Mouse (Mus musculus): ENCODE data around the gene Pla2g4e.

Gene Pla2g4e

DNA sequence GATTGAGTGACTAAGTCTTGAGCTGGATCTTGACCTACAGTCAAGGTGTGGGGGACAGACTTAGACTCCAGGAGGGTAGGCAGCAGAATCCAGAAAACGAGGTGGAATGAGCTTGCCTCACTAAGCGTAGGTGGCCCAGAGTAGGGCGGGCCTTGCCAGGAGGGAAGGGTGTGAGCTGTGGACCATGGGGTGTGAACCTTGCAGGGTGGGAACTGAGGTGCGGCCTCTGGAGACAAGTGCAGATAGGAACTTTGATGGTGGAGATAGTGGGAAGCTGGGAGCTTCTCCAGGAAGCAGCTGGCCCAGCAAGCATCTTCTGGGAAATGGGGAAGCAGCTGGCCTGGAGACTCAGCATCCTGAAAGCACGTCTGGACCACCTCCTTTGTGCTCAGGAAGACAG lies 7.4 kb downstream of the Pla2g4e start:
- no peak for DNase-seq (ENCODE audit: low read depth, low spot score)

DNA sequence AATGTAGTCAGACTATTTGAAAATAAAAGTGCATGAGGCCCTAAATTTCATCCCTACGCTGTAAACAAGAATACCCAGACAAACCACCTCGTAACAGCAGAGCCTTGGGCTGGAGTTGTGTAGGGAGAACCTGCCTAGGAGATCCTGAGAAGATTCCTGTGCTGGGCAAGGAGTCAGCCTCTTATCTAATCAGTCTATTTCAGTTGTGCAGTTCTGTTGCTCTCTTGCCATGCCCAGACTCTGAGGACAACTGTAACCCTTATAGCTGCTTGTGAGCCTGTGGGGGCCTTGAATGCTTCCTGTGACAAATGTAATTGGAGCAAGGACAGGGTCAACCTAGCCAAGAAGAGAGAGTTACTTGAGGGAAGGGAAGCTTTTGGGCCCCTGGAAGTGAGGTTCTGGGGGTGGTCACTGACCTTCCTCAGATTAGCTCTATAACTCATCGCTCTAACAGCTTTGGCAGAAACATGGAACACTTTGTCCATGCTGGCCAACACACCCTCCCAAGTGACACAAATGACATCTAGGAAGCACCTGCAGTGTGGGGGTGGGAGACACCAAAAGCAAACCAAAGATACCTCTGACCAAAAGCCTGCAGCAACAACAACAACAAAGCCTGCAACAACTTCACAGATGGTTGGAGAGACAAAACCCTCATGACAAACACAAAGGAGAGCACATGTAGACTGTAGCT lies 9.0 kb downstream of the Pla2g4e start:
- no peak for DNase-seq (ENCODE audit: low read depth, low spot score)

DNA sequence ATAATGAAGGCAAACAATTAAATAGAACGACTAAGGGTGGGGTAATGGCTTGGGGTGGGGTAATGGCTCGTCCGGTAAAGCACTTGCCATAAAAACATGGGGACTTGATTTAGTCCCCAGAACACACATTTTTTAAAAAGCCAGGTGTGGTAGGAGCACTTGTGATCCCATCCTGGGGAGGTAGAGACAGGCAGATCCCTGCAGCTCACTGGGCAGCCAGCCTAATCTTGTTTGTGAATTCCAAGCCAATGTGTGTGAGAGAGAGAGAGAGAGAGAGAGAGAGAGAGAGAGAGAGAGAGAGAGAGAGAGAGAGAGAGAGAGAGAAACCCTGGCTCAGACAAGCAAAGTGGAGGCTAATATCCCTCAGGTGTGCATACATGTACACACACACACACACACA lies 9.8 kb downstream of the Pla2g4e start:
- no peak for DNase-seq (ENCODE audit: low read depth, low spot score)

DNA sequence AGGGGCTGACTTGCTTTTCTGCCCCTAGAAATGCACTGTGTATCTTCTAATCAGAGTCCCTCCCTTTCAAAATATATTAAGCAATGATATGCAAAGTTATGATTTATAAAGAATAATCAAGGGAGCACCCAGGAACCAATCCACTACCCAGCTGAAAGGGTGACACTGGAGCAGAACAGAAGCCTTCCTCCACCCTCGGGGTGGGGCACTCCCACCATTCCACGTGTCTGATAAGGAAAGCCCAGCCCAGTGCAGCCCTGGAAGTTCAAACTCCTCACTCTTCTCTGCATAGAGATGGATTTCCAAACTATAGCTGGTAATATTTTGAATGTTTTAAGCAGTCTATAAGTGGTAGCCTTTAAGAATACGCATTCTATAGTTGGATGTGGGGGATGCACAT lies 13.5 kb downstream of the Pla2g4e start:
- no peak for DNase-seq (ENCODE audit: low read depth, low spot score)

DNA sequence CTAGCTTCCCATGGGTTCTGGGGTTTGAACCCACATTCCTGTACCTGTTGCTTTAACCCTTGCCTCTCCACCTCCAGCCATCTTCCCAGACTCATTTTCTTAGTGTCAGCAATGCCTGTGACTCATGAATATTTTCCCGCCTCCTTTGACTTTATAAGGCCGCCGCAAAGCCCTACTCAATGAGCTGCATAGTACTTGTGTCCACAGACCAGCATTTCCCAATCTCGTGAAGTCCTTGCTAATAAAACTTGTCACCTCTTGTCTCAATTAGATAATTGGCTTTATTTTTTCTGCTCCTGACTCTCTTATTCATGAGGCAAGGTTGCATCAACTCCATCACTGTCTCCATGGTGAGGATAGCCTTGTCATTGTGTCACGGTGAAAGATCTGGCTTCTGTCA lies 30.5 kb downstream of the Pla2g4e start:
- no peak for DNase-seq (ENCODE audit: low read depth, low spot score)

DNA sequence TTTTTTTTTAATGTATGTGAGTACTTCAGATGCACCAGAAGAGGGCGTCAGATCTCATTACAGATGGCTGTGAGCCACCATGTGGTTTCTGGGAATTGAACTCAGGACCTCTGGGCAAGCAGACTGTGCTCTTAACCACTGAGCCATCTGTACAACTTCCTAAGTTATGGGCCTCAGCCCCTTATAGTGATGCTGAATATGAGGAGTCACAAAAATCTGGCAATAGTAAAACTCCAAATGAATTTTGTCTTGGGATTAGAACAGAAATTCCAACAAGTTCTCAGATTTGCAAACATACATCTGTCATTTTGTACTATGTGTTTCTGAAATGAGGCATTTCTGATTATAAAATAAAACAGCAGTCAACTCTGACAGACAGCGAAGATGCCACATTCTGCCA lies 33.7 kb downstream of the Pla2g4e start:
- no peak for DNase-seq (ENCODE audit: low read depth, low spot score)

DNA sequence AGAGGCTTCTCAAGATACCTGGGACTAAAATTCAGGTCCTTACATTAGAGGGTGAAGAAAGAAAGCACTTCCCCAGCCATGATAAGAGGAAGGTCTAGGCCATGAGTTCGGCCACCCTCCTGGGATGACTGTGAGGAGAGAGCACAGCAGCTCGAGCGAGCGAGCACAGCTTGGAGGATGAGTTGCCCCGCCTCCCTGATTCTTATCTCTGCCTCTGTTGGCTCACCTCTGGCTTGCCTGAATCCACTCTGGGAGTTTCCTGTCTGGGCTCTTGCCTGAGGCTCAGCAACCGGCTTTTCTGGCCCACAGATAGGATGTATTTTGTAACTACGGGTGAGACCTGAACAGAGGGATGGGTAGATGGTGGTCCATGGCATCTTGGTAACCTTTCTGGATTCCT lies 37.2 kb downstream of the Pla2g4e start:
- no peak for DNase-seq (ENCODE audit: low read depth, low spot score)

DNA sequence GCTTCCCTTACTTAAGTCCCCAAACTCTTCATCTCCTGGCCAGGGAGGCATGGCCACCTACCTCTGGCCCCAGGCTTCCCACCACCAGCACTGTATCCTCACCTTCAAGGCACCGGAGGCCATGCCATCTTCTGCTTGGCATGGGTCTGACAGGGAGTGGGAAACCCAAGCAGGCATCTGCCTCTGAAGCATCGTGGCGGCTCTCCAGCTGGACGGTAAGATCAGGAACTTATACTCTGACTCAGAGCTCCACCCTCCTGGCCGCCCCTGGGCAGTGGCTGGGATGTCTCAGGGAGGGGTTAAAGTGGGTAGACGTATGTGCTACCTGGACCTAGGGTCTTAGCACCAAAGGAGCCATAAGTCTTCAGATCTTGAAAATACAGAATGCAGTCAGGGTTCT lies 38.1 kb downstream of the Pla2g4e start:
- DNase-seq (ENCODE audit: low read depth, low spot score): no peak

DNA sequence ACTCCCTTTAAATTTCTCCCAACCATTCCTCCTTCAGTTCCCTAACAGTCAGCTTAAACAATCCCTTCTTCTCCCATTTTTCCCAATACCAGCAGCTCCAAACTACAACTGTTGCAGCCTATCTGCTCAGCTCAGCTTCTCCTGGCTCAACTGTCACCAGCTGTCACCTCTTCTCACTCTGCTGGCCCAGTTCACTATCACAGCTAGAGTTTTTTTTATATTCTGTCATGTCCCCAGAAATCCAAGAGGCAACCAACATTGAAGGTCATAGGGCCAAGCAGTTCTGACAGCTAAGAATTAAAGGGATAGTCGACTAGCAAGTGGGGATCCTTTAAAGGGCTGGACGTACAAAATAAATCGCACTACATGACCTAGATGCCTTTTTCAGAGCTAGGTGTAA lies 41.4 kb downstream of the Pla2g4e start:
- DNase-seq (ENCODE audit: low read depth, low spot score): no peak

DNA sequence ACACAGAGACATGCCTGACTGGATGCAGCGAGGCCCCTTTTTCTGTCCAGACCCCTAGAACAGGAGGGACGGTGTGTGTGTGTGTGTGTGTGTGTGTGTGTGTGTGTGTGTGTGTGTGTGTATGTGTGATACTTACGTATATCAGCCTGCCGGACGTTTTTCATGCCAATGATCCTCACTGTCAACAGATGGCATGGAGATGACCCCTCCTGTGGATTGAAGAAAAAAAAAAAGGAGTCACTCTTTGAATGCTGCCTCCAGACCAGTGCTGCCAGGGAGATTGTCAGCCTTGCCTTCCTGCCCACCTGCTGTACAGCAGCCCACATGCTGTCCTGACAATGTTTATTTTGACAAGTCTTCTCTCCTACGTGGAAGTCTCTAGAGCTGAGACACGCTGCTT lies 45.1 kb downstream of the Pla2g4e start:
- DNase-seq (ENCODE audit: low read depth, low spot score): no peak

DNA sequence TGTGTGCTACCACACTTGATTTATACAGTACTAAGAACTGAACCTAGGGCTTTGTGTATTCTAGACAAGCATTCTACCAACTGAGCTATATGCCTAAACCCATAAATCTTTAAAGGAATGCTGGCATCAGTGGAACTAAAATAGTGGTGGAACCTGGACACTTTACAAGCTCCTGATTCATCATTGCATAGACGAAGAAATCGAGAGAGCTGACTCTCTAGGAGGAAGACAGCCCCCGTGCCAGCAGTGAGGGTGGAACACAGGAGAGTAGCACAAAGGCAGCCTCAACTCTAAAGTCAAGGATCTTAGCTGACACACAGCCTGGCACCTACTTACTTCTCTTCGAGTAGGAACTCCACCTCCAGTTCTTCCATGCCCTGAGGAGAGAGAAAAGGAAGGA lies 57.0 kb downstream of the Pla2g4e start:
- DNase-seq (ENCODE audit: low read depth, low spot score): no peak

DNA sequence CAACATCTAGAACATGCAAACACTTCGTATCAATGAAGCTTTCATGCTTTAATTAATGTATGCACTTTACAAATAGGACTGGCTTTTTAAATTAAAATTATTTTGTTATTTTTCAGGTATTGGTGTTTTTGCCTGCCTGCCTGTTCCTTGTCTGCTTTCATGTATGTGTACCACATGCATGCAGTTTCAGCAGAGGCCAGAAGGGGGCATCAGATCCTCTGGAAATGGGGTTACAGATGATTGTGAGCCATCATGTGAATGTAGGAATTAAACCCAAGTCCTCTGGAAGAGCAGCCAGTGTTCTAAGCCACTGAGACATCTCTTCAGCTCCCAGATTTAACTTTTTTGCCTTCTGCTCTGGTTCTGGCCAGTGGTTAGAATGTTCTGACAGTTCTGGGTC lies 57.6 kb downstream of the Pla2g4e start:
- DNase-seq (ENCODE audit: low read depth, low spot score): no peak

DNA sequence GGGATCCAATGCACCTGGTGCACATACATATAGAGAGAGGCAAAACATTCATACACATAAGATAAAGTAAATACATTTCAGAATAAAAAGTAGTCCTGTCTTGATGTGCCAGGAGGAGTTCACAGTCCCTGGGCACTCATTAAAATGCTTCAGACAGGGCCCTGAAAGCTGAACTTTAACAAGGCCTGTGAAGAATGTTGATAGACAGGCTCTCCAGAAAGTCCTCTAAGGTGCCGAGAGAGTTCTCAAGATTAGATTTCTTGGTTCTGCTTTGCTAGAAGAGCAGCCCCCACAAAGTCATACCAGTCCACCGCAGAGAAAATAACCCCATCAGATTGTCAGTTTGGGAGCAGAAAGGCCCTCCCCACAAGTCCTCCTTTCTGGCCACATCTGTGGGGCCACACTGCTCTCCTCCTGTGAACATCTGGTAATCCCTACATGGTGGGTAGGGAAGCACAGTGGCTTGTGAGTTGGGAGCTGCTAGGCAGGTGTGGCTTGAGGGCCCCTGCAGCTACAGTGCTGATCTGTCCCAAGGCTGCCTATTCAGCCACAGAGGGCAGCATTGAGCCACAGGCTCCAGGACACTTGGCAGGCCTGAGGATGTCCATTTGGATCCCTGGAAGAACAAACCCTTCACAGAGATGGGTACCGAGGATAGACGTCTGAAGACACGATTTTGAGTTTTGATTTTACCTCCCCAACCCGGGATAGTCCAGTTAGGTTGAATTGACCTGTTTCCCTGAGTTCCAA lies 59.4 kb downstream of the Pla2g4e start:
- DNase-seq (ENCODE audit: low read depth, low spot score): no peak

DNA sequence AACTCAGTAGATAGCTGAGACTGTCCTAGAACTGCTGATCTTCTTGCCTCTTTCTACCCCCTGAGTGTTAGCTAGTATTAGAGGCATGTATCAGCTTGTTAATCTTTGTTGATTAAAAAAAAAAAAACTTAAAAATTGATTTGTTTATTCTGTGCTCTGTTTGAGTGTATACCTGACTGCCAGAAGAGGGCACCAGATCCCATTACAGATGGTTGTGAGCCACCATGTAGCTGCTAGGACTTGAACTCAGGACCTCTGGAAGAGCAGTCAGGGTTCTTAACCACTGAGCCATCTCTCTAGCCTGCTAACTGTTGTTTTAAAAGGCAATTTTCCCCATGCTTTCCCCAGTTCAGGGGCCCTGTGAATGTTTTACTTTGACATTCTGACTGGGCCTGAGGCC lies 66.2 kb downstream of the Pla2g4e start:
- no peak for DNase-seq (ENCODE audit: low read depth, low spot score)

DNA sequence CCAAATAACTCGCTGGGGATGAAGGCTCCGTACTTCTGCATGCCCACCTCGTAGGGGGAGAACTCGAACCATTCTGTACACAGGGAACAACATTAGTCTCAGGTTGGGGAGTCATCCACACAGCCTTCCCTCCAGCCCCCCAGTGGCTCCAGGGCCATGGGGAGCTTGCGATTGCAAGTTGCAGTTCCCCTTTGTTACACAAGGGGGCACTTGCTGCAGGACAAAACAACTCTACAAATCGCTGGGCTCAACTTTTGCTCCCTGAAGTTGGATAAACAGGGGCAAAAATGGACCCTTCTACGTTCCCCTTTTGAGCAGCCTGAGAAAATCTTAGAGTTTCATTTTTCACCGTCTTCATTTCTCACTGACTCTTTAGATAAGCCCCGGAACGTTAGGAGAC lies 71.4 kb downstream of the Pla2g4e start:
- no peak for DNase-seq (ENCODE audit: low read depth, low spot score)

DNA sequence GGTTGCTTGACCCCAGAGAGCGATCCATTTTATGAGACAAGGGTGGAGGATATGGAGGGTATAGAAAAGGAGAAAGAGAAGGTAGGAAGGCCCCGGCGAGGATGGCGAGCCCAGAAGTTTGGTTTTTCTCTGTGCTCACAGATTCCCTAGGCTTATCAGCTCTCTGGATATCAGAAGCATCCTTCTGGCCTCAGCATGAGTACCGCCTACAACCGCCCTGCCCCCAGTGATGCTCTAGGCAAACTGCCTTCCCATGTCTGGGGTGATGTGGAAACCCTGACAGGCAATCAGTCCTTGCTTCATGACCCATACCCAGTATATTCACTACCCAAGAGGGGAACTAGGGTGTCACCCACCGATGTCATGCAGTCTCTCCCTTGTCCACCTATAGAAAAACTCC lies 73.8 kb downstream of the Pla2g4e start:
- DNase-seq (ENCODE audit: low read depth, low spot score): no peak

DNA sequence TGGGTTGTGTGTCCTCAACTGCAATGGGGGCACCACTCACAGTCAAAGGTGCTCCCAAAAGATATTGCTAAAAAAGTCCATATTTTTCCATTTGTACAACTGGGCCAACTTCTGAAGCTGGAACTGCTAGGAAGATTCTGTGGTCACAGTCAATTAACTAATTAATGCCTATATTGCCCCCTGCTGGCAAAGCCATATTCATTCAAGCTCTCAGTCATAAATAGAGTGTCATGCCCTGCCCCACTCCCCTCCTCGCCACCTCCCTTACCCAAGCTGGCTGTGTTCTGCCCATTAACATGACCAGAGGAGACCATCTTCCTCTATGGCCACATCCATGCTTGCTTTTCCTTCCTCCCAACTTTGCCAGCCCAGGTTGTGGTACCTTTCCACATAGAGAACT lies 74.4 kb downstream of the Pla2g4e start:
- DNase-seq (ENCODE audit: low read depth, low spot score): no peak

DNA sequence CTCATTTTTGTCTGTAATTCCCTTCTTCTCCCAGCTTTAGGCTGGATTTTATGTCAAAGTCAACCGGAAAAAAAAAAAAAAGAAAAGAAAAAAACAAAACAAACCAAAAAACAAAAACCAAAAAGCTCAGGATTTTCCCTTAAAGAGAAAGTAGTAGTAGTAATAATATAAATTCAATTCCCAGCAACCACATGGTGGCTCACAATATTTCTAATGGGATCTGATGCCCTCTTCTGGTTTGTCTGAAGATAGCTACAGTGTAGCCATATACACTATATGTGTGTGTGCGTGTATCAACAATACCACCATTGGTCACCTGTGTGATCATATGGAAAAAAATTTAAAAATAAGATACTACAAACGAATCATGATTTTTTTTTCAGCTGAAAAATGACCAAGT lies 75.8 kb downstream of the Pla2g4e start:
- DNase-seq (ENCODE audit: low read depth, low spot score): no peak

DNA sequence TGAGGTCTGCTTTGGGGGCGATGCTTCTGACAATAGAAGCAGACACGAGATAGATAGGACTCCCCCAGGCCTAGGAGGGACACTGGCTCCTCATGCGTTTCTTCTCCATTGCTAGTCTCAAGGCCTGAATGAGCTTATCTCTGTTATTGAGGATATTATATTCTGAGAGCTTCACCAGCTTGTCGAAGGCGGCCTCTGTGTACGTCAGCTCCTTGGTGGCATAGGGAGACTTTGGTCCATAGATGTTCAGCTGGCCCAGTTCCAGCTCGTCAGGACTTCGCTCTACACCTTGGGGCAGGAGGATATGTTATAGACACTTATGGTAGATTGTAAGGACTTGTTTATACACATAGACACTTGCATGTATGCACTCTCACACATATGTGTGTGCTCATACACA lies 77.4 kb downstream of the Pla2g4e start:
- no peak for DNase-seq (ENCODE audit: low read depth, low spot score)

DNA sequence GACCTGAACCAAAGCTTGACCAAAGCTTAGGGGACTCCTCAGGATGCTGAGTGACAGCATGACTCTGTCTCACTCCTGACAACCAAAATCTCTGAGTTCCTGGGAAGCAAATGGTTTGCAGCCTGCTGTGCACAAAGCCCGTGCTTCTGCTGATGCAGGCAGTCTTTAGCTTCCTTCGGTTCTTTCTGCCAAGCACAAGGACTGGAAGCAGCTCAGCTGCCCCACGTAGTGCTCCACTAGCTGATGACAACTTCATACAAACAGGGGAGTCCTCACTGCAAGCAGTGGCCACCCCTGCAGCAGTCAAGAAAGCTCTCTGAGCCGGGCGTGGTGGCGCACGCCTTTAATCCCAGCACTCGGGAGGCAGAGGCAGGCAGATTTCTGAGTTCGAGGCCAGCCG lies 79.7 kb downstream of the Pla2g4e start:
- no peak for DNase-seq (ENCODE audit: low read depth, low spot score)

DNA sequence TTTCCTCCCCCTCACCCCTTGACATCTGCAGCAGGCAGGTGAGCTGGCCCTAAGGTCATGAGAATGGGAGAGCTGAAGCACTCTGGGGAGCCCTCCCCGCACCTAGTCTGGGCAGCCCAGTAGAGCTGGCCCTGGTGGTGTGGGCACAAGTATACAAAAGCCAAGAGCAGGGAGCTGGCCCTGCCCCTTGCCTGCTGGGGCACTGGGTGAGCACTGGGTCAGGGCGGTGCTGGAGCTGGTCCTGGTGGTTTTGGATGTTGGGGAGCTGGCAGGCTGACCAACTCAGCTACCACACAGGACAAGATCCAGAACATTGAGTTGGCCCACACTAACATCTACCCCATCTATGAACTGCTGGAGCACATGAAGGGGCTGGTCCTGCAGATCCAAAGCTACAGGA lies 85.7 kb downstream of the Pla2g4e start:
- DNase-seq (ENCODE audit: low read depth, low spot score): no peak

DNA sequence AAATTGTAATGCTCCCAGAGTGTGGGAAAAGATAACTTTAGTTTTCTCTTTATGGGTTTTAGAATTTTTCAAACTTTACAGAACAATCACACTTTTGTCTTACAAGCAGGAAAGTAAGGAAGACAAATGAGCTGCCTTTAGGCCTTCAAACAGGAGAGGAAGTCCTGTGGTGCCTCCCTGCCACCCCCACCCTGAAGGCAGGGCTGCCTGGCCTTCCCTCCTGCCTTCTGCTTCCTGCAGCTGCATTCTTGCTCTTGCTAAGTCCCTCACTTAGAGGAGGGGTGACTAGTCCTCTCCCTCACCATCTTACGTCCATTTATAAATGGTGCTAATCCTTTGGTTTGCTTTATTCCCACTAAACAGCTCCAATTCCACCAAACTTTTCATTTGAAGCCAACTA lies 86.3 kb downstream of the Pla2g4e start:
- no peak for DNase-seq (ENCODE audit: low read depth, low spot score)

DNA sequence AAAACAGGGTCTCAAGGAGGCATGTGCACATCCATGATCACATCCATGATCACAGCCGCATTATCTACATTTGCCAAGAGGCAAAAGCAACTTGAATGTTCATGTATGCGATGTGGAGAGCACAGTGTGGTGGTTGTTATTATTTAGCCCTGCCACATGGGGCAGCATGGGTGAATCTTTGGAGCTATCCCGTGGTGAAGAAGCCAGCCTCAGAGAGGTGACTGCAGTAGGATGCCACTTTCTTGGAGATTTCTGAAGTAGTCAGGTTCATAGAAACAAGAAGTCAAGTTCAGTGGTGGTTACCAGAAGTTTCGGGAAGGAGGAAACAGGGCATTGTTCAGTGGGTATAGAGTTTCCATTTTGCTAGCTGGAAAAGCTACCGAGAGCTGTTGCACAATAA lies 87.1 kb downstream of the Pla2g4e start:
- DNase-seq (ENCODE audit: low read depth, low spot score): no peak

DNA sequence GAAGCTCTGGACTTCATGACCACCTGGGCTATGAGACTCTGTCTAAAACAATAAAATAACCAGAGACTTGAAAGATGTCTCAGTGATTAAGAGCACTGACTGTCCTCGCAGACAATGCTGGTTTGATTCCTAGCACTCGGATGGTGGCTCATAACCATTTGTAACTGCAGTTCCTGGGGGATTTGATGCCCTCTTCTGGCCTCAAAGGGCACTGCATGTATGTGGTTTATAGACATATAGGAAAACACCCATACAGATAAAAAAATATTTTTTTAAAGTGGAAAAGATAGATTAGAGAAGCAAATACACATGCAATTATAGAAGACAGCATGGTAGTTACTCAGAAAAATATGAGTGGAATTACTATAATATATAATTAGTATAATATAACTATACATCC lies 87.5 kb downstream of the Pla2g4e start:
- no peak for DNase-seq (ENCODE audit: low read depth, low spot score)

Measured in brain, embryonic 18.5 days (tissue).